Mouse (Mus musculus) forebrain, embryonic 11.5 days (tissue): Measurements from ENCODE around the gene Pcdh9. TPM values are rescaled to one million over a fixed set of nuclear protein-coding genes. Genes with fewer than 3 reads are reported as not detected.
A peak's percentile ranks its signal among the peaks of the same experiment; 100 is the strongest.

Experiments used
- ATAC-seq: fragments of 200-750 bp; cut with Nextera tagmentation; replicated peaks from 2 replicates; pipeline ENCODE4 v1.8.0; 2017; ENCODE audit warnings: moderate TSS enrichment; ENCODE audit not compliant: low FRiP score
- DNase-seq: peaks from one replicate; pipeline ENCODE4 v3.0.0-alpha.2; 2017; ENCODE audit warnings: low spot score
- H3K27ac ChIP-seq: fragments of 300-500 bp; sonication (generic); 2 replicates; pipeline ENCODE4 v1.5.1; 2014; ENCODE audit warnings: low read depth, low read length
- H3K27me3 ChIP-seq: fragments of 300-500 bp; sonication (generic); 2 replicates; pipeline ENCODE4 v1.6.1; 2014; ENCODE audit warnings: mild to moderate bottlenecking, low read length, mixed read lengths; ENCODE audit not compliant: control insufficient read depth, insufficient read depth
- H3K36me3 ChIP-seq: fragments of 300-500 bp; sonication (generic); 2 replicates; pipeline ENCODE4 v1.6.1; 2014; ENCODE audit warnings: mild to moderate bottlenecking, low read length, moderate library complexity, mixed read lengths; ENCODE audit not compliant: control insufficient read depth, insufficient read depth
- H3K4me1 ChIP-seq: fragments of 300-500 bp; sonication (generic); replicated peaks from 2 replicates; pipeline ENCODE4 v1.6.1; 2014; ENCODE audit warnings: low read length, mixed read lengths; ENCODE audit not compliant: control insufficient read depth, insufficient read depth
- H3K4me2 ChIP-seq: fragments of 300-500 bp; sonication (generic); 2 replicates; pipeline ENCODE4 v1.6.1; 2014; ENCODE audit warnings: low read depth, mild to moderate bottlenecking, low read length, moderate library complexity, mixed read lengths; ENCODE audit not compliant: severe bottlenecking
- H3K4me3 ChIP-seq: fragments of 300-500 bp; sonication (generic); 2 replicates; pipeline ENCODE4 v1.5.1; 2014; ENCODE audit warnings: low read depth, low read length
- H3K9ac ChIP-seq: fragments of 300-500 bp; sonication (generic); 2 replicates; pipeline ENCODE4 v1.6.1; 2014; ENCODE audit warnings: low read length
- H3K9me3 ChIP-seq: fragments of 300-500 bp; sonication (generic); 2 replicates; pipeline ENCODE4 v1.6.1; 2016; ENCODE audit warnings: low read length, mixed read lengths; ENCODE audit not compliant: control insufficient read depth
- WGBS: fragments of 180-500 bp; shearing (Covaris S2); extraction: QIAGEN DNeasy Blood & Tissue Kit; methylation state at CpG from one replicate; pipeline ENCODE4 v1.1.7; 2014; 5-methylcytosine and 5-hydroxymethylcytosine counted together
- polyA plus RNA-seq: library from polyadenylated mRNA; unstranded; fragments of >200 nt; fragmentation: Nextera tagmentation; extraction: Ambion mirVana; gene quantifications from 2 replicates; pipeline ENCODE4 v1.2.1, GENCODE M21; 2014

Gene Pcdh9
- polyA plus RNA-seq, 1 experiment from 2014 or later = 54.5 TPM

GRCm38 (mm10) chr14:93437226-93437625 is 453.3 kb downstream of the Pcdh9 start:
- Histone ChIP-seq H3K36me3 (no peaks in the 10 kb centered on the region), H3K27me3 (no peaks in the 10 kb centered on the region), H3K4me3 (no peak overlapping the region), H3K9ac (no peak overlapping the region), H3K9me3 (no peaks in the 10 kb centered on the region), H3K4me2 (no peak overlapping the region), H3K27ac (no peak overlapping the region), H3K4me1 (no peaks in the 10 kb centered on the region)
- 85% methylated on average over 1 of the region's 1 CpGs for WGBS
- ATAC-seq (no peak), DNase-seq (no peak)

DNA sequence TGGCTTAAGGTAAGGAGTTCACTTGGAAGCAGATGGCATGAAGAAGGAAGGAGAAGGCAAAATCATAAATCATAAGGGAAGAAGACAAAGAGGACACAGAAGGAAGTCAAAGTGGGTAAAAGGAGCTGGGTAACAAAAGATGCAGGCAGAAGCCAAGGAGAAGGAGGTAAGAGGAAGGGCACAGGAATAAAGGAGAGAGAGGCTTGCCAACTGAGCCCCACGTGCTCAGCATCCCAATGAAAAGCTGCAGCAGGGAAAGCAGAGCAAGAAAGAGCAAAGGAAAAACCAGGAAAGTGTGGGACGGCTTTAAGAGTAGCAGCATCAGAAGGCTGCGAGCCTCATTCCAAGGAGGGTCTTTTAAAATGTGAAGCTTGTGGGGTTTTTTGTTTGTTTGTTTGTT is 473.7 kb downstream of the Pcdh9 start:
- Histone ChIP-seq H3K27ac (no peak overlapping the region), H3K36me3 (no peaks in the 10 kb centered on the region), H3K9ac (no peak overlapping the region), H3K4me2 (no peak overlapping the region), H3K9me3 (no peaks in the 10 kb centered on the region), H3K27me3 (no peaks in the 10 kb centered on the region), H3K4me1 (no peaks in the 10 kb centered on the region), H3K4me3 (no peak overlapping the region)
- 42% methylated on average over 3 of the region's 3 CpGs for WGBS
- DNase-seq = no peak
- ATAC-seq = peak; percentile 36; the same call in 1 of the 2 replicates

DNA sequence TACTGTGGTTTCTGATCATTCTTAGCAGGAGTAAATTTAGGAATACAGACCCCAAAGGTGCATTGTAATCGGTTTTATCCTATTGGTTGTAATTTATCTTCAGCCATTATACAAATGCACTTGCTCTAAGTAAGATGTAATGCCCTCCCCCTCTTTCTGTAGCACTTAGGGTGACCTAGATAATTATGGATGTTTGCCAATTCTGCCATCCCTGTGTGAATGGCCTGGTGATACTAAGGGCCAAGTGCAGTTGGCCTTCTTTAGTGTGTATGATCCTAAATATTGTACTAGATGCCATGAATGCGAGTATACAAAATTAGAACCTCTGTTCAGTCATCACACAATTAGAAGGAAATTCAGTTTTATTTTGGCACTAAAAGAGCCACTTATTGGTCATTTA is 475.0 kb downstream of the Pcdh9 start:
- Histone ChIP-seq H3K36me3 (no peaks in the 10 kb centered on the region), H3K4me2 (no peak overlapping the region), H3K9me3 (no peaks in the 10 kb centered on the region), H3K4me1 (no peaks in the 10 kb centered on the region), H3K27ac (no peak overlapping the region), H3K9ac (no peak overlapping the region), H3K27me3 (no peaks in the 10 kb centered on the region), H3K4me3 (no peak overlapping the region)
- 87% methylated on average over 2 of the region's 2 CpGs for WGBS
- ATAC-seq (no peak), DNase-seq (no peak)

GRCm38 (mm10) chr14:93409314-93409713 is 481.2 kb downstream of the Pcdh9 start:
- Histone ChIP-seq H3K4me3 (no peak overlapping the region), H3K27ac (no peak overlapping the region), H3K27me3 (no peaks in the 10 kb centered on the region), H3K9ac (no peak overlapping the region), H3K4me2 (no peak overlapping the region), H3K4me1 (no peaks in the 10 kb centered on the region), H3K36me3 (no peaks in the 10 kb centered on the region), H3K9me3 (no peaks in the 10 kb centered on the region)
- DNase-seq (no peak), ATAC-seq (no peak)
- 82% methylated on average over 1 of the region's 1 CpGs for WGBS

DNA sequence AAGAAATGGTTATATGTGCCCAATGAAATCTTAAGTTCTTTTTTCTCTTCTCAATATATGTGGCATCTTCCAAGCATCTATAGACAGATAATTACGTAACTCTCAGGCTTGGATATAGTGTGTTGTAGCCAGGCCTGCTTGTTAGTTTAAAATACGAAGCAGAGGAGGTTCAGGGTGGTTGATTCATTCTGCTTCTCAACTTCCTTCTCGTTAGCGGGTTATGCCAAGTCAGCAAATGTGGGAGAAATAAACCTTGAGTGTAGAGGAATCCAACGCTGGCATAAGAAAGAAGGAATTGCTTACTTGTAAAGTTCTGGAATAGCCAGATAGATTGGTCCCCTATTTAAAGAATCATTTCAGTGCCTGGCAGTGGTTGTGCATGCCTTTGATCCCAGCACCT is 482.7 kb downstream of the Pcdh9 start:
- no peak overlapping the region for H3K27ac ChIP-seq
- no peaks in the 10 kb centered on the region for H3K9me3 ChIP-seq
- ATAC-seq (no peak), DNase-seq (no peak)
- H3K9ac ChIP-seq = no peak overlapping the region
- H3K4me3 ChIP-seq = no peak overlapping the region
- no peaks in the 10 kb centered on the region for H3K4me1 ChIP-seq
- no peak overlapping the region for H3K4me2 ChIP-seq
- H3K36me3 ChIP-seq = no peaks in the 10 kb centered on the region
- H3K27me3 ChIP-seq = no peaks in the 10 kb centered on the region
- WGBS = 90% methylated on average over 5 of the region's 5 CpGs

- WGBS = 82% methylated on average over 2 of the region's 2 CpGs
- no peak for ATAC-seq
Measured at GRCm38 (mm10) chr14:93385090-93385489, 505.4 kb downstream of the Pcdh9 start.

DNA sequence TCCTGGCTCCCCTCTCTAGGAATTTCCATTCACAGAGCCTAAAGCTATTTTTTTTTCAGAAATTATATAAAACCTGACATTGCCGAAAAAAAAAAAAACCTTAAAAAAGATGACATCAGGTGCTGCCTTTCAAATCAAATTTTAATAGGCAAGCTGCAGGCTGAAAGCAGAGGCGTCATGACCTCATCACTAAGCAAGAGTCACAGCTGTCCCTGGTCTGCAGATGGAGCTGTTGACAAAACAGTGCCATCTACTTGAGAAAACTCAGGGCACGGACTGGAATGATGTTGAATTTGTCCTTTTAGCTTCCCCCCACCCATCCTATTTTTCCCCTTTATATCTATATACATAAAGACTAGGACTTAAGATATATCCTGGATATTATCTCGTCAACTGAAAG is 509.3 kb downstream of the Pcdh9 start:
- H3K4me3 ChIP-seq = no peak overlapping the region
- H3K9ac ChIP-seq = no peak overlapping the region
- H3K4me2 ChIP-seq = no peak overlapping the region
- ATAC-seq (peak; percentile 69), DNase-seq (no peak)
- 45% methylated on average over 4 of the region's 4 CpGs for WGBS
- H3K27me3 ChIP-seq = no peaks in the 10 kb centered on the region
- no peaks in the 10 kb centered on the region; the same call in 1 of the 2 replicates for H3K4me1 ChIP-seq
- no peaks in the 10 kb centered on the region for H3K36me3 ChIP-seq
- H3K27ac ChIP-seq = no peak overlapping the region
- H3K9me3 ChIP-seq = no peaks in the 10 kb centered on the region

More at GRCm38 (mm10) chr14:93385090-93385489, 505.4 kb downstream of the Pcdh9 start:
- H3K4me1 ChIP-seq = no peaks in the 10 kb centered on the region; the same call in 1 of the 2 replicates
- no peaks in the 10 kb centered on the region for H3K36me3 ChIP-seq
- DNase-seq = no peak
- H3K4me2 ChIP-seq = no peak overlapping the region
- no peaks in the 10 kb centered on the region for H3K9me3 ChIP-seq
- no peak overlapping the region for H3K27ac ChIP-seq
- H3K9ac ChIP-seq = no peak overlapping the region
- H3K27me3 ChIP-seq = no peaks in the 10 kb centered on the region
- H3K4me3 ChIP-seq = no peak overlapping the region

DNA sequence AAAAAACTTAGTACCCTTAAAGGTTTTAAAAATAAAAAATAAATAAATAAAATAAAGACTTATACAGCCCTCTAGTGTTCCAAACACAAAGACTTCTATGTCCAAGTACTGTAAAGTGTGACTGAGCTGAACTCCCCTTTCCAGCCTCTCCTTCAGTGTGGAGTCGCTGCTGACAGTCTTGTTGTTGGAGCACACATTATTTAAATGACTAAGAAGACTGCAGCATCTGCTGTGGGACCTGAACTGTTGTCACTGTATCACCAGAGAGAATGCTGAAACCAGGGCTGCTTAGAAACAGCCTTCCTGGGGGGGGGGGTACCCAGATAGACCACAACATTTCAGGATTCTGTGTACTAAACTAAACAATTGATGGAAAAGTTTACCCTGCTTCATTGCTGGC is 509.7 kb downstream of the Pcdh9 start:
- no peaks in the 10 kb centered on the region; the same call in 1 of the 2 replicates for H3K4me1 ChIP-seq
- no peak overlapping the region for H3K4me2 ChIP-seq
- no peaks in the 10 kb centered on the region for H3K36me3 ChIP-seq
- no peak overlapping the region for H3K9ac ChIP-seq
- no peaks in the 10 kb centered on the region for H3K9me3 ChIP-seq
- 58% methylated on average over 1 of the region's 1 CpGs for WGBS
- no peak overlapping the region for H3K27ac ChIP-seq
- DNase-seq (no peak), ATAC-seq (peak; percentile 48; the same call in 1 of the 2 replicates)
- H3K4me3 ChIP-seq = no peak overlapping the region
- no peaks in the 10 kb centered on the region for H3K27me3 ChIP-seq

GRCm38 (mm10) chr14:93376159-93376558 is 514.3 kb downstream of the Pcdh9 start:
- Histone ChIP-seq H3K4me2 (no peak overlapping the region), H3K9ac (no peak overlapping the region), H3K4me1 (no peaks in the 10 kb centered on the region; the same call in 1 of the 2 replicates), H3K27ac (no peak overlapping the region), H3K27me3 (no peaks in the 10 kb centered on the region), H3K36me3 (no peaks in the 10 kb centered on the region), H3K9me3 (no peaks in the 10 kb centered on the region), H3K4me3 (no peak overlapping the region)
- WGBS = 85% methylated on average over 4 of the region's 4 CpGs
- no peak for DNase-seq
- no peak for ATAC-seq
